Mouse (Mus musculus): Measurements from ENCODE around the gene Cyp2j9. TPM values are rescaled to one million over a fixed set of nuclear protein-coding genes. Genes with fewer than 3 reads are reported as not detected.

Gene Cyp2j9
- polyA plus RNA-seq, 1 experiment from 2014 or later, result 1.9 TPM

DNA sequence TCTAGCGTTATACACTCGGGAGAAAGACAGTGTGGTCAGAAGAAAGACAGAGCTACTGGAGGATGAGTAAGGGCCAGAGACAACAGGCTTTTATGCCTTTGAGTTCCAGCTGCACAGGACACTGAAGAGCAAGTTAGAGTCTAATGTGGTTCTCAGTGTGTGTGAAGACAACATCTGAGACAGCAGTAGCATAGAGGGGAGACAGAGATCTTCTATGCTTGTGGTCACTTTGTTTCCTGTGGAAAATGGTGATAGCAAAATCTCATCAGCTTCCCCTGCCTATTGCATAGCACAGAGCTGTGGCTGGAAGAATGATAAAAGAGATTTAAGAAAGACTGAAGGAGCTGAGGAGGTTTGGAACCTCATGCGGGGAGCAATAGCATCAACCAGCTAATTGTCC, 39.8 kb downstream of the Cyp2j9 start:
- ATAC-seq (ENCODE audit: low FRiP score), result no peak
- no peak overlapping the region for H3K27ac ChIP-seq
- H3K9ac ChIP-seq, result no peak overlapping the region
- WGBS, result 90% methylated on average over 3 of the region's 3 CpGs
- peaks cover 3% of the 10 kb centered on the region; the same call in 1 of the 2 replicates for H3K4me1 ChIP-seq
- no peak overlapping the region for H3K4me3 ChIP-seq
- H3K36me3 ChIP-seq, result no peaks in the 10 kb centered on the region
- H3K4me2 ChIP-seq (replicated peaks), result 0 out of 2 replicates have a peak overlapping the region, but pooled peaks have one; percentile 1
- no peaks in the 10 kb centered on the region for H3K27me3 ChIP-seq
- no peaks in the 10 kb centered on the region for H3K9me3 ChIP-seq (replicated peaks)

DNA sequence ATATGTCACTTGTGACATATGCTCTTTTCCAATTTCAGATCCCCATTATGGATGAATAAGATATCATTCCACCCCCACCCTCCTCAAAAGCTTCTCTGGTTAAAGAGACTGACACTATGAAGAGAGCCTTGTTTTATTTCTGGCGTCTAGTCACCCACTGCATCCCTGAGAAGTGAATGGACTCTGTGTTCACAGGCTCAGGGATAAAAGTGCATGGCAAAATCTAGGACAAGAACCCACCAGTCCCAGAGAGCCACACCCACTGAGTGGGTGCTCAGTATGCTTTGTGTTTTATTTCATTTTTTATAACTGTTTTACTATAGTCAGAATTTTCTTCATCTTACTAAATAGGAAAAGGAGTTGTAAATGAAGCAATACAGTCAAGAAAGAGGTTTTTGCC, 45.4 kb downstream of the Cyp2j9 start:
- Histone ChIP-seq H3K9ac (no peak overlapping the region), H3K9me3 (replicated peaks) (no peaks in the 10 kb centered on the region), H3K27me3 (no peaks in the 10 kb centered on the region), H3K36me3 (no peaks in the 10 kb centered on the region), H3K4me3 (no peak overlapping the region), H3K4me1 (no peaks in the 10 kb centered on the region), H3K4me2 (replicated peaks) (no peak overlapping the region), H3K27ac (no peak overlapping the region)
- WGBS, result 52% methylated on average over 1 of the region's 1 CpGs
- no peak for ATAC-seq (ENCODE audit: low FRiP score)

DNA sequence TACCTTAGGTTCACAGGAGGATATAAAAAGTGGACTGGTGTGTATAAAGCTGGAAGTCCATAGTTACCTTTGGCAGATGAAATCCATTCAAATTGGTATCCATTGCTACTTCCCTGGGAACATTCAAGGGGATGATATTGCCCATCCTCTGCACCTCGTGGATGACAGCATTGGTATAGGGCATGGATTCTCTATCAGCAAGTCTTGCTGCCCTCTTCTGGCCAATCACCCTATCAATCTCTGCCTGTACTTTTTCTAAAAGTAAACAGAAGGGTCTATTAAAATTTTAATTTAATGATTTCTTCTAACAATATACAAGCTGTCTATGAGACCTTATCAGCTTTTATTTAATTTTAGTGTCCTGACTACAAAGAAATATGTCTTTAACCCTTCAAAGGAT, 65.6 kb downstream of the Cyp2j9 start:
- Histone ChIP-seq H3K27me3 (no peaks in the 10 kb centered on the region), H3K4me2 (replicated peaks) (no peak overlapping the region), H3K36me3 (no peaks in the 10 kb centered on the region), H3K27ac (no peak overlapping the region), H3K9ac (no peak overlapping the region), H3K9me3 (replicated peaks) (no peaks in the 10 kb centered on the region), H3K4me1 (no peaks in the 10 kb centered on the region), H3K4me3 (no peak overlapping the region)
- ATAC-seq (ENCODE audit: low FRiP score), result no peak
- WGBS, result 8% methylated on average over 1 of the region's 1 CpGs

DNA sequence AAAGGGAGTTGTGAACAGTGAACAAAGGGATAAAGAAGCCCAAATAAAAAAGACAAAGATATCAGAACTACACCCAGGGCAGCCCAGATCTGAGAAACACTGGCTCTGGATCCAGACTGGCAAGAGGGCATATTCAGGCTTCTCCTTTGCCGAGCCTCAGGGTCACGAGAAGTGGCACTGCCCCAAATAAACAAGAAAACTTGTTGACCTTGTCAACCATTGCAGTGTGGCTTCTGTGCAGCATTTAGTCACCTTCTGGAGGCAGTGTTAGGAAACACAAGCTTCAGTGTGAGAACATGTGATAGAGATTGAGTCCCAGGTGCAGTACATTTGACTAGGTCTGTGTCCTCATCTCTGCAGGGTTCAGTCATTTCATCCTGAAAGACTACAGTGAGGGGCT, 69.1 kb downstream of the Cyp2j9 start:
- no peaks in the 10 kb centered on the region for H3K36me3 ChIP-seq
- no peaks in the 10 kb centered on the region for H3K27me3 ChIP-seq
- H3K4me2 ChIP-seq (replicated peaks), result no peak overlapping the region
- WGBS, result 85% methylated on average over 2 of the region's 2 CpGs
- no peak overlapping the region for H3K27ac ChIP-seq
- no peak for ATAC-seq (ENCODE audit: low FRiP score)
- H3K4me3 ChIP-seq, result no peak overlapping the region
- no peaks in the 10 kb centered on the region for H3K9me3 ChIP-seq (replicated peaks)
- no peaks in the 10 kb centered on the region for H3K4me1 ChIP-seq
- H3K9ac ChIP-seq, result no peak overlapping the region

Other genes starting within 250 kb of the Cyp2j9 start
- gene Cyp2j11, start 242.9 kb downstream of the Cyp2j9 start, polyA plus RNA-seq (2016; fragmentation: Nextera tagmentation; extraction: Ambion mirVana), result not detected in 2 replicates
- gene Cyp2j8, start 84.2 kb downstream of the Cyp2j9 start, polyA plus RNA-seq (2016; fragmentation: Nextera tagmentation; extraction: Ambion mirVana), result not detected in 2 replicates
- 6.3 and 7.6 TPM in 2 replicates for gene Cyp2j6, start 37.9 kb downstream of the Cyp2j9 start, polyA plus RNA-seq (2016; fragmentation: Nextera tagmentation; extraction: Ambion mirVana)
- not detected in 2 replicates for gene Cyp2j5, start 72.6 kb upstream of the Cyp2j9 start, polyA plus RNA-seq (2016; fragmentation: Nextera tagmentation; extraction: Ambion mirVana)
- 0.10 TPM in 1 of 2 replicates, not detected in the other for gene Gm12695, start 193.6 kb upstream of the Cyp2j9 start, polyA plus RNA-seq (2016; fragmentation: Nextera tagmentation; extraction: Ambion mirVana)

Measured in hindbrain, embryonic 12.5 days (tissue).